Comparison of ENCODE assay signal across 14 mouse cellular contexts in genomic region chr17:28120460-28120859, GRCm38 (mm10). TPM values are rescaled to one million over a fixed set of nuclear protein-coding genes. Genes with fewer than 3 reads are reported as not detected.
"Had no signal": no experiment of that assay in that cellular context is flagged by ENCODE, and none has a peak within 500 bp of the region (broad histone marks: within the 10 kb centered on the region; RNA-seq: fewer than 3 reads in every experiment).

No protein-coding gene starts in this region.

- H3K36me3 ChIP-seq: neural tube, embryonic 12.5 days; stomach, embryonic 15.5 days had no signal

- H3K27ac ChIP-seq: neural tube, embryonic 12.5 days; stomach, embryonic 15.5 days; stomach, postnatal 0 days had no signal

- H3K4me3 ChIP-seq: myocyte; neural tube, embryonic 12.5 days; stomach, embryonic 15.5 days had no signal

- H3K9ac ChIP-seq: lung, embryonic 14.5 days; neural tube, embryonic 12.5 days; stomach, embryonic 15.5 days had no signal

- H3K4me1 ChIP-seq: stomach, embryonic 15.5 days had no signal

- DNase-seq: lung, adult 18-20 months; lung, embryonic 14.5 days; lung, postnatal 10 days; lung, postnatal 4 days; midbrain, embryonic 14.5 days; right cerebral cortex, postnatal 14 days; thymus, adult 2 months; thymus, postnatal 36 days had no signal

- ATAC-seq: midbrain, embryonic 16.5 days had no signal

- H3K9me3 ChIP-seq: neural tube, embryonic 12.5 days; stomach, embryonic 15.5 days had no signal

- H3K4me2 ChIP-seq: lung, embryonic 14.5 days; midbrain, embryonic 11.5 days; neural tube, embryonic 12.5 days; stomach, embryonic 15.5 days had no signal

- H3K27me3 ChIP-seq: neural tube, embryonic 12.5 days; stomach, embryonic 15.5 days had no signal

RNA-seq across cellular contexts. Expression of gene Tcp11, which starts 40.0 kb away (rescaled TPM):
- polyA plus RNA-seq: myocyte had no signal
